Mouse (Mus musculus): ENCODE measurements around the gene Brsk1.

Brsk1 gene

DNA sequence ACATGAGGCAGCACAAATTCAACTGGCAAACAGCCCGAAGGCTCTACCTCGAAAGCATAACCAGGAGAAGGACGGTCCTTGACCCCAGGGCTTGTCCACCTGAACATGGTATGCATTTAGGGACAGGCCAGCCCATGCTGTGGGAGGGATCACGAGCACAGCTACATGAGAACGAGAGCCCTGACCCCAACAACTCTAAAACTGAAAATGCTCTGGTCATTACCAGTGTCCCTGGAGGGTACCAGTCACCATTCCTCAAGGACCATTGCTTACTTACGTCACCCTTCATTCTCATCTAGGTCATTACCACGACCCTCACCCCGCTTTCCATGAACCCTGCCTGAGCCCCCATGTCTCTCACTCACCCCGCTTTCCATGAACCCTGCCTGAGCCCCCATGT is 21.2 kb upstream of the Brsk1 start:
- DNase-seq (ENCODE audit: low spot score): no peak

DNA sequence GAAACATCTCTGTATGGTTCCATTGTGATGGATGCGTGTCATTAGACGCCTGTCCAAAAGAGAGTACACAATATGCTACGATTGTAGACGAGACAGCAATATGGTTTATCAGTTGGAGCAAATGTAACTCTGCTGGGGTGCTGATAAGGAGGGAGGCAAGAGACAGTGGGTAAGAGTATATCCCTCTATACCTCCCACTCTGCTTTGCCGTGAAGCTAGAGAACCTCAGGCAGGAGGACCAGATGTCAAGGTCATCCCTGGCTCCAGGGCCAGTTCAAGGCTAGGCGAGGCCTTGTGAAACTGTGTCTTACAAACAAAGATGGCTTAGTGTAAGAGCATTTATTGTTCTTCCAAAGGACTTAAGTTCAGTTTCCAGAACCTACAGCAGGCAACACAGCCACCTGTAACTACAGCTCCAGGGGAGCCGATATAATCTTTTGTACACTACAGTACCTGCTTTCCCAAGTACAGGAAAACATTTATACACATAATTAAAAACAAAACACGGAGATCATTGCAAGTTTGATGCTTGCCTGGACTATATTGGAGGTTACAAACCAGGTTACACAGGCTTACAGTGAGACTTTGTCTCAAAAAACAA is 19.6 kb upstream of the Brsk1 start:
- no peak for DNase-seq (ENCODE audit: low spot score)

DNA sequence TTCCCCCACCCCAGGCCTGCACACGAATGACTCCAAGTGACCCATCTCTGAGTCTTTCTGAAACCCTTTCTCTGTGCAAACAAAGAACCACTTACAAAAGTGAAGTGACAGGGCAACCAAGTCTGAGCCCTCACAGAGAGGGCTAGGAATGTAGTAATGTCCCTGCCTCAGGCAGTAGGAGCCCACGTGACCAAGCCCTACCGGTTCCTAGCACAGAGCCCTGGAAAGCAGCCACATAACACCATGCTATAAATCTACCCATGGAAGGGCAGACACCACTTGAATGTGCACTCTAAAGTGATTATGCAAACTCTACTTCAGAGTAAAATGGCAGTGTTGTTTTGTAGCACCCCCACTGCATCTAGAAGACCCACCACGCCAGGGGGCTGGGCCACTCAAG is 18.4 kb upstream of the Brsk1 start:
- peak; percentile 21 for DNase-seq (ENCODE audit: low spot score)

DNA sequence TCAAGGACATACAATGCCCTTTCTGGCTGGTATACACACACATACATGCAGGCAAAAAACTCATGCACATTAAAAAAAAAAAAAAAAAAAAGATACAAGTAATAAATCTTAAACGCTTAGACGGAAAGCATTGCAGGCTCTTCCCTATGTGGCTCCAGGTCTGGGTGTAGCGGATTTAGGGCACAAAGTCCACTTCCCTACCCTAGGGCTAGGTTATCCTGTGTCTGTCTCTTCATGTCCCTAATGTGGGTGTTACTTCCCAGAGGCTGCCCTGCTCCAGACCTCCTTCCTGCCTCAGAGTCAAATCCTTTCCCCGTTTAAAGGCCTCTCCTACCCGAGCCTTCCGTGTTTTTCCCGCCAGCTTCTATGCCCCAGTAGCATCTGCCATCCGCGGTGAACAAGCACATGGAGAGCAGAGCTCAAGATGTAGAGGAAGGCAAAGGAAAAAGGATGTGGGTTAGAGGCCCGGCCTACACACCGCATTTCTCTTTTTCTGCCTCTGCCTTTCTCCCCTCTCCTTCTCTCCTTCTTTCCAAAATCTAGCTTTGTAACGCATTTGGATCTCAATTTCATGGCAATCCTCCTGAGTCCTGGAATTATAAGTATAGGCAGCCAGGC is 16.2 kb upstream of the Brsk1 start:
- DNase-seq (ENCODE audit: low spot score): no peak

DNA sequence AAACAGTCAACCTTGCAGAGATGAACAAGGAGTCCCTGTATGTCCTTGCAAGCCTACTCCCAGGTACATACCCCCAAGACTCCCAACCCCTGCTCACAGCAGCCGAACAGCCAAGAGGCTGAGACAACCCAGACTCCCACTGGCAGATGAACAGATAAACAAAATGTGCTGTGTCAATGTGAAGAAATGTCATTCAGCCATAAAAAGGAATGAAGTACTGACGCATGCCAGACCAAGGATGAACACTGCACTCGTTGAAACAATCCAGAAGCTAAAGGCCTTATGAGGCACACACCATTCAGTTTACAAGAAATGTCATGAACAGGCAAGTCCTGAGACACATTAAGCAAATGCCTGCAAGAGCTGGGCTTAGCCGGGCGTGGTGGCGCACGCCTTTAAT is 15.2 kb upstream of the Brsk1 start:
- no peak for DNase-seq (ENCODE audit: low spot score)

DNA sequence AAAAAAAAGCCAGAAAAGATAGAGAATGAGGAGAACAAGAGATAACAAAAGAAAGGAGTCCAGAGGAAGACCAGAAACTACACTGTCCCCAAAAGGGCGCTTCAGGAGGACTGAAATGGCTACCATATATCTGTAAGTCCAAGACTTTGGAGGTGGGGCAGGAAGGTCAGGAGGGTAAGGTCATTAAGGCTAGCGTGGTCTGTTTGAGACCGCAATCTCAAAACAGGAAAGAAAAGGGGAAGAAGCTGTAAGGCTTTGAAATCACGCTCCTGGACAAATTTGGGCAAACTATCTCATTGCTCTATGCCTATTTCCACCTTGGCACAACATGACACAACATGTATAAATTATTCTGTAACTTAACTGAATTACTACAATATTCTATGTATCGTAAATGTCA is 7.1 kb upstream of the Brsk1 start:
- DNase-seq (ENCODE audit: low spot score): no peak

DNA sequence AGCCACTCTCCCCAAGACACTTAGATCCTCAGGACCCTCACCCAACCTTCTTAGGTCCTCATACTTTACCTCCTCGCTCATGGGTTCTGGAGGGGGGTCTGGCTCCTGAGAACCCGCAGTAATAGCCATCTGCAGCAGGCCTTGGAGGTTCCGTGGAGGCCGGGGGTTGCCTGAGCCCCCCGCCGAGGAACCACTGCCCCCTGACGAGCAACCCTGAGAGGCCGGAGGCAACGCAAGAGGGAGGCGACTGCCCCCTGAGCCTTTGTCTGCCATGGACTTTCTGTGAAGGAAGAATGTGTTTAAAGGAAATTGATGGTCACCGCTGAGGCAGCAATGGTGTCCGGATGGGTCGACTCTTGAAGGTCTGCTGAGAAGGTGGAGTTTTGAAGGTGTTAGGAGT is 6.2 kb upstream of the Brsk1 start:
- no peak for DNase-seq (ENCODE audit: low spot score)

DNA sequence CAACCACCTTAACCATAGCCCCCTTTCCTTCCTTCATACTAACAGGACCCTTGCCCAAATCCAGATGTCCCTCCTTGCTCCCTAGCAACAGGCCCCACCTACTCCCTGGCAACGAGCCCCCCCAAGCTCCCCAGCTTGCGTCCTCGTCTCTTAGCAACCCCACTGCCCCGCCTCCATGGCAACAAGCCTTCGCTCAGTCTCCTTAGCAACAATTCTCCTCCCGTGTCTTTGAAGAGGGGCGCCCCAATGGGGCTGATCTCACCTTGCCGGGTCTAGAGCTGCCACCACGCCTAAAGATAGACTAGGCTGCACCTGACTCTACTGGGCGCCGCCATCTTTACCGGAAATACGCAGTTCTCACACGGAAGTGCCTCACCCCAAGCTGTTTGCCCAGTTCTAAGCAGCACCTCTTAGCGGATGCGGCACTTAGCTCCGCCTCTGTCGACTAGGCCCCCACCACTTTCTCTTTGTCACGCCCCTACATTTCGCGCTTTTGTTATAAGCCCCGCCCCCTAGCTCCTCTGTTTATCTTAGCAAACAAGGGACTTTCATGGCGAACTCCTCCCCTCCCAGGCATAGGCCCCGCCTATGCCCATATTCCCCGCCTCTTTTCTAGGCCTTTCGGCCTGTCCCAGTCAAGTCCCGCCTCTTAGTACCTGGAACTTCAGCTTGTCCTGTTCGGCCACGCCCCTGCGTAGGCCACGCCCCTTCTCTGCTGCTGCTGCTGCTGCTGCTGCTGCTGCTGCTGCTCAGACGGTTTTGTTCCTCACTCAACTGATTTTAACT is 5.6 kb upstream of the Brsk1 start, which contains the start of gene Hspbp1:
Hspbp1 (minus strand) TSS at position 437 of the 786 bp plus-strand sequence.
- DNase-seq (ENCODE audit: low spot score): peak; percentile 98

DNA sequence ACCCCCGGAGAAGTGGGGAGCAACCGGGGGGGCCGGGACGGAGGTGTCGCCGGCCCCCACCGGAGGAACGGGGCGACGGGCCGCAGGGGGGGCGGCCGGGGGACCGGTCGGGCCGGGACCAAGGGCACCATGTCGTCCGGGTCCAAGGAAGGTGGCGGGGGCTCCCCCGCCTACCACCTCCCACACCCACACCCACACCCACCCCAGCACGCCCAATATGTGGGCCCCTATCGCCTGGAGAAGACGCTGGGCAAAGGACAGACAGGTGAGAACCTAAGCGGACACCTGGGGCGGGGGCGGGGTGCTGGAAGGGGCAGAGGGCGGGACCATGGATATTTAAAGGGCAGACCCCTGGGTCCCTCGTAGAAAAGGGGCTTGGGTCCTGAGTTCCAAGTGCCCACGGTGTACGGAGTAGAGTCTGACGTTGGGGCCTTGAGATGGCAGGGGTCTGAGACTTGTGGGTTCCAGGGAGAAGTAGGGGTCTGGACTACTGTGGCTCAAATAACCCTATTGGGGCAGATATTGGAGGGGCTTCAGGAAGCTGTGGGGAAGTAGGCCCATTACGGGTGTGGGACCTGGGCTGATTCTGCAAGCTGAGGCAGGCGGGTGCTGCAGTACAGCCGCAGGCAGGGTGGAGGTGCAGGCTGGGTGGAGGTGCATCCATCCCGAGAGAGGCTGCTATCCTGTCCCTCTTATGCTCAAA is 698 bp downstream of the Brsk1 start:
- no peak for DNase-seq (ENCODE audit: low spot score)

DNA sequence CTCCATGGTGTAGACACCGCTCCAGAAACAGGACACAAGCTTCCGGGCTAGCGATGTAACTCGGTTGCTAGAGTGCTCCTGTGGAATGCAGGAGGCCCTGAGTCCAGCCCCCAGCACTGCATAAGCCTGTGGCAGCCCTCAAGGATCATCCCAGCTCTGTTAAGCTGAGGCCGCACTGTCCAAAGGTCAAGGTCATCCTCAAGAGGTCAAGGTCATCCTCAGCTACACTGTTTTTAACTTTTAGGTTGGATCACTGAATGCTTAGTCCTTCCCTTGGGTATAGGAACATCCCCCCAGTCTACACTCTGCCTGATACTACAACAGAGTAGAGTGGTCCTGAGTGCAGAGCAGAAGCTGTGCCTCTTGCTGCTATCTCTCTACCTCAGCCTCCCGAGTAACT is 2.6 kb downstream of the Brsk1 start:
- DNase-seq (ENCODE audit: low spot score): no peak

DNA sequence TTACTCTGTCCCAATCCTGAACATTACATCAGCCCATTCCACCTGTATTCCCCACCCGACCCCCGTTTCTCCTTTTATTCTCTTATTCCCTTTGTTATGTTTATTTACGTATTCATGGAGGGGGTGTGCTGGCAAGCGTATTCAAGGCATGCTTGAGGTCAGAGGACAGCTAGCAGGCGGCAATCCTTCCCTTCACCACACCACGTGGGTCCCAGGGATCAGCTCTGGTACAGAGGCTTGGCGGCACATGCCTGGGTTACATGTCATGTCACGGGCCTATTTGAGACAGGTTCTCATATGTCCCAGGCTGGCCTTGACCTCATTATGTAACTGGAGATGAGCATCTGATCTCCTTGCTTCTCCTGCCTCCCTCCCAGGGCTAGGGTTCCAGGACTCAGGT is 11.9 kb downstream of the Brsk1 start:
- DNase-seq (ENCODE audit: low spot score): peak; percentile 30

DNA sequence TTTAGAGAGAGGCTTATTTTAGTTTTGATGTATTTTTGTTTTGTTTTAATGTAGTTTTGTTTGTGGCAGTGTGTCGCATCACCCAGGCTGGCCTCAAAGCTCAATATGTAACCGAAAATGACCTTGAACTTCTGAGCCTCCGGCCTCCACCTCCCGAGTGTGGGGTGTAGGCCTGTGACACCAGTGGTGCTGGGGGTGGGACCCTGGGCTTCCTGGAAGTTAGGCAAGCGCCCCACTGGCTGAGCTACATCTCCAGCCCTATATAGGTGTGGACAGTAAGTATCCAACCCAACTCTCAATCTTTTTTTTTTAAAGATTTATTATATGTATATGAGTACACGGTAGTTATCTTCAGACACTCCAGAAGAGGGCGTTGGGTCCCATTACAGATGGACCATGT is 12.8 kb downstream of the Brsk1 start:
- DNase-seq (ENCODE audit: low spot score): no peak

DNA sequence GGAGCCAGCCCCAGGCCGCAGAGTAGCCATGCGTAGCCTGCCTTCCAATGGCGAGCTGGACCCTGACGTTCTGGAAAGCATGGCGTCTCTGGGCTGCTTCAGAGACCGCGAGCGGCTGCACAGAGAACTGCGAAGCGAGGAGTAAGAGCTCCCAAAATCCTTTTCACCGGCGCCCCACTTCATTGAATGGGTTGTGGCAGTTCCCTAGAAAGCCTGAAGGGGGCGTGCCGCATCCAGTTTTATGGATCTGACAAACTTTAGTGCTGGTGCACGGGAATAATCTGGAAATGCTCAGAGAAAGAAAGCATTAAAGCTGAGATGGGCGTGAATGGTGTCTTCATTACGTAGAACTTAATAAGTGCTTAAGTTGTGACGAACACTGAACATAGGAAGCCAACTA is 14.7 kb downstream of the Brsk1 start:
- DNase-seq (ENCODE audit: low spot score): peak; percentile 62

DNA sequence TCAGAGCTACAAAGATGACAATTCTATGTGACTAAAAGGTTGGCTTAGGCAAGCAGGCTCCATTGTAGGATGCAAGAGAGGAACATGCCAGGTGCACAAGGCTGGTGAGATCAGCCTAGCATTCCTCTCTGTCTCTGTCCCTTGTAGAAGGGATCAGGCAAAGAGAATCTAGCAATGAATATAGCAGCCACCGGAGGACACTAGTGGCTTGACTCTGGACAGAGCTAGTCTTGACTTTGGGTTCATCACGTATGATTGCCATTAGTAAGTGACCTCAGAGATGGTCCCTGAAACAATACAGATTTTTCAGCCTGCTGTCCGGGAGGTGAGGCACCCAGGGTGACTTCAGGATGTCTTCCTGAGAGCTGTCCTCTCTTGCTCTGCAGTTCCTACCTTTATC is 22.2 kb downstream of the Brsk1 start:
- DNase-seq (ENCODE audit: low spot score): no peak

DNA sequence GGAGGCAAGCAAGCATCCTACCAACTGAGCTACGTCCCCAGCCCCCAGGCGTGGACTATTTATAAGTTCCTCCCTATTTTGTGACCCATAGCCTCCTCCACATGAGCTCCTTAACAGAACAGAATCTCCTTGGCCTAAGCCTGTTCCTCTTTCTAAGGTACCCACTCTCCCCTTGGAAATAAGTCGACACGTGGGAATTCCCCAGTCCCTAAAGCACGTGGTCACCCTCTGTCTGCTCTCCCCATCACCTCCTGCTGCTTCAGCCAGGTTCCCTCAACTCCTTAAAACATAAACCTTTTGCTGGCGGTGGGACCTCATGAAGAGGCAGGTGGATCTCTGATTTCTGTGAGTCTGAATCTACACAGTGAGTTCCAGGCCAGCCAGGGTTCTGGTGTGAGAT is 26.6 kb downstream of the Brsk1 start:
- no peak for DNase-seq (ENCODE audit: low spot score)

DNA sequence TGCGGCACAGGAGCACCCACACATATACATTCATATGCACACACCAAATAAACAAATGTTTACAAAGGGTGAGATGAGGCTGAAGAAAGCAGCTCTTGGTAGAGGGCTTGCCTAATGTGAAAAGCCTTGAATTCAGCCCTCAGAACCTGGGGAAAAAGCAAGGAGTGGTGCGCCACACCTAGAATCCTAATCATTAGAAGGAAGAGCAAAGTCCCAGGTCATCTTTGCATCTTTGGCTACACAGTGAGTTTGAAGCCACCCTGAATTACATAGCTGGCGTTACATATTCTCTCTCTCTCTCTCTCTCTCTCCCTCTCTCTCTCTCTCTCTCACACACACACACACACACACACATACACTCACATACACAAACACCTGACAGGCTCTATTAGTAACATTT is 28.9 kb downstream of the Brsk1 start:
- DNase-seq (ENCODE audit: low spot score): no peak

DNA sequence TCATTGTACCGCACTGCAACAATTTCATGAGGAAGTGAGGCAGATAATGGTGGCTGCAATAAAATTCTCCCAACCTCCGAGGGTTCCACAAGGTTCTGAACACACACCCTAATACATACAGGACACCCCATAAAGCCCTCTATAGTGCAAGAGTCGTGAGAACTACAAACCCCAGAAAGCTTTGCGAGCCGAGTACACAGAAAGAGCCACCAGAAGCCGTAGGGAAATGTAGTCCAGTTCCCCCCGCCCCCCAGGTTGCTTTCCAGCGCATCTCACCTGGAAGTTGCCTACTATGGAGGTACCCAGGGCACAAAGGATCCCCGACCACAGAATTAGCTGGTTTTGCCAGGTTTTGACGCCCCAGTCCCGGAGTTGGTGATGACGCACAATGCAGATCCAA is 33.1 kb downstream of the Brsk1 start:
- no peak for DNase-seq (ENCODE audit: low spot score)

DNA sequence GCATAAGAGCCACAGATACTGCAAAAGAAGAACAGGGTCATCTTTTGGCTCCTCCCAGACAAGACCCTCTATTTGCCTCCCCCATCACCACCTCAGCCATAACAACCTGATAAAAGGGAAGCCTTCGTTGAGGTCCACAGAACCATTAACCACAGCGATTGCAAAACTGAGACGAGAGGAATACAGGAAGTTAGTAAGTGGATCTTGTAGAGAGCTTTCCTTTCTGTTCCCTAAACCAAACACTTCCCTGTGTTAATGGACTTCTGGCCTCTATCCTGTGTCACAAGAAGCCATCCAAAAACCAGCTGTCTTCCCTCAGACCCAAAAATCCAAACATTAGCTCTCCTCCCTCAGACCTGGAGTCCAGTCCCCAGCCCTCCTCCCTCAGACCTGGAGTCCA is 34.0 kb downstream of the Brsk1 start:
- DNase-seq (ENCODE audit: low spot score): no peak

DNA sequence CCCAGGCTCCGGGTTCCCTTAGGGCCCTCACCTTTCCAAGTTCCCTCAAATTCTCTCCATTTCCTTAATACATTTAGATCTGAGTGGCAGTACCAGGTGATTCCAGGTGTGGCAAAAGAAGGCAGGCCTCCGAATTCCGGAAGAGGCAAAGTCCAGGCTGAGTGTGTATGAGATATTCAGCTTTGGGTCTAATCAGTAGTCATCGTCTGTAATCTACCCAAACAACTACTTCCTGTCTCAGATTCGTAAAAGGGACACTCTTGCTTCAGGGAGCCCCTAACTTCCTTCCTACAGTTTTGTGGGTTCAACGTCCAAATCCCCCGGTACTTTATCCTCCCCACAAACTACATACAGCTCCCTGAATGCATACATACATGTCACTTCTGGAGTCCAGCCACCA is 34.8 kb downstream of the Brsk1 start, which contains the start of gene Tmem150b:
Tmem150b (minus strand) TSS at position 81 of the 400 bp plus-strand sequence.
- no peak for DNase-seq (ENCODE audit: low spot score)

DNA sequence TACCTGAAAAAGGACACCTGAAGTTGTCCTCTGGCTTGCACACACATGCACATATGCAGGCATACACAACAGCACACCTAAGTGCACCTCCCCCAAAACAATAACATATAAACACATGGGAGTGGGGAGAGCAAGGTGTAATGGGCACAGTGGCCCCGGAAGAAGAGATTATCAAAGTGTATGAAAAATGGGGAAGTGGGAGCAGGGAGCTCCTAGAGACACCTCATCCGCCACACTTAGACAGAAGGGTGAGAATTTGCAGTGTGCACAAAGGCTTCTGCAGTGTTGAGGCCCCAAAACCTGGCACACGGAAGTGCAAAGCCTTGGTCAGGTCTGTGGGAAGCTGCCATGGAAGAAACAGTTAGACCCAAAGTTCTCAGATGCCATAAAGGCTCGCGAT is 40.7 kb downstream of the Brsk1 start:
- no peak for DNase-seq (ENCODE audit: low spot score)

DNA sequence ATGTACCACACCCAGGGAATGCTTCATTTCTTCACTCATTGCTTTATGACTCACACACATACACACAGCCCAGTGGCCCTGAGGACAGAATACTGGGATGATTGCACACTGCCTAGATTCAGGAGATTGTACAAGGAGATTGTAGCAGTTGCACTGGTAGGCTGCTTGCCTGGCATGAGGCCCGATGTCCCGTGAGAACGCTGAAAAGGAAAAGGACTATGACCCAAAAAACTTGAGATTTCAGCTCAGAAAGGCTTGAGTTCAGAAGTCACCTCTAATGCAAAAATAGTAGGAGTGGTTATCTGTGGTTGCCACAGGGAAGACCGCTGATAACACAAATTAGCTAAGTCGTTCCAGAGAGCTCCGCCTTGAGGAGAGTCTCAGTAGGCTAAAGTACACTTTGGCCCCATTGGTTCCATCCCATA is 42.6 kb downstream of the Brsk1 start:
- no peak for DNase-seq (ENCODE audit: low spot score)

DNA sequence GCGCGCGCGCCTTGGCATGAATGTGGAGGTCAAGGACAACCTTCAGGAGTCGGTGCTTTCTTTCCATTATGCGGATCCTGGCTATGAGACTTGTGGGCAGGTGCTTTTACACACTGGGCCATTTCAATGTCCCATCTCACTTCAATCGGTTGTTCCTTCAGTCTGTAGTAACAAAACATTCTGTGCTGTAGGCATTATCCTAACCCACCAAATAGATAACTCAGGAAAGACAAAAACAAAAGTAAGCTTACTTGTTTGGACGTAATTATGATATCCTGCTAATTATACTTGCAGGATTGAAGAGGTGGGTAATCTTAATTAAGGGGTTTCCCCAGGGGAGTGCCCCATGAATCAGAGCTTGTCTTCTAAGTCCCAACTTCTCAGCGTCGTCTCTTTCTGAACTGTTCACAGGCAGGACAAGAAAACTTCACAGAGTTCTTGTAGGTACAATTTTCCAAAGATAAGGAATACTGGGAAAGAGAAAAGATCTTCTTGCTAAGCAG is 48.7 kb downstream of the Brsk1 start:
- no peak for DNase-seq (ENCODE audit: low spot score)

Data from embryo, embryonic 10 days (tissue).